Mouse (Mus musculus) liver (tissue): ENCODE results near the gene Memo1.

Experiments
- DNase-seq: peaks from one replicate; pipeline ENCODE4 v3.0.0-alpha.2; 2020; ENCODE audit warnings: mixed read lengths

Gene Memo1

DNA sequence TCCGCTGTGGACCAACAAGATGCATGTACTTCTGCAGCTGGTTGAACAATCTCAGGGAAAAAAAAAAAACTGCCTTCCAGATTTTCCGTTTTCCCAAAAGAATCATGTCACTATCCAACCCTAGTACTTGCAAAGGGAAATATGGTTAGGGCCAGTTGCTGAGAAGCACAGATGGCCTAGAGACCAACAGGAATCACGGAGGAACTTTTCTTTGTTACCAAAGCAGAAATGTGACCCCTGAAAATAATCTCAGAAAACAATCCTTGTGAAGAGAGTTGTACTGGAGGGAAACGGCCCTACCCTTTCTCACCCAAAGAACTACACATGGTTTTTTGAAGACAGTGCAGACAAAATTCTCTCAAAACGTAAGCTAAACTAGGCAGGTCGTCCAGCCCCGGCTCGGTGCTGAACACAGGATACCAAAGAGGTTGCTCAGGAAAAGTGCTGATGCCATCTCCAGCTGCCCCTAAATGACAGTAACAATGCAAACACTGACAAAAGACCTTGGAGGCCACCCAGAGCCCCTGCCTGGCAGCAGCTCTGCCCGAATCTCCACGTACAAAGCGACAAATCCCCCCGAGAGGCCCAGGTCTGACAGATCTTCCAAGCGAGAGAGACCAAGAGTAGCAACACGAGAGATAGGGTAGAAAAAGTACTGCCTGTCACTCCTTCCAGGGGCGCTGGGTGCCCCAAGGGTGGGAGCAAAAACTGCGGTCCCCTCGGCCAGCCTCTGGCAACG lies 1.5 kb downstream of the Memo1 start:
- DNase-seq = peak; percentile 50

DNA sequence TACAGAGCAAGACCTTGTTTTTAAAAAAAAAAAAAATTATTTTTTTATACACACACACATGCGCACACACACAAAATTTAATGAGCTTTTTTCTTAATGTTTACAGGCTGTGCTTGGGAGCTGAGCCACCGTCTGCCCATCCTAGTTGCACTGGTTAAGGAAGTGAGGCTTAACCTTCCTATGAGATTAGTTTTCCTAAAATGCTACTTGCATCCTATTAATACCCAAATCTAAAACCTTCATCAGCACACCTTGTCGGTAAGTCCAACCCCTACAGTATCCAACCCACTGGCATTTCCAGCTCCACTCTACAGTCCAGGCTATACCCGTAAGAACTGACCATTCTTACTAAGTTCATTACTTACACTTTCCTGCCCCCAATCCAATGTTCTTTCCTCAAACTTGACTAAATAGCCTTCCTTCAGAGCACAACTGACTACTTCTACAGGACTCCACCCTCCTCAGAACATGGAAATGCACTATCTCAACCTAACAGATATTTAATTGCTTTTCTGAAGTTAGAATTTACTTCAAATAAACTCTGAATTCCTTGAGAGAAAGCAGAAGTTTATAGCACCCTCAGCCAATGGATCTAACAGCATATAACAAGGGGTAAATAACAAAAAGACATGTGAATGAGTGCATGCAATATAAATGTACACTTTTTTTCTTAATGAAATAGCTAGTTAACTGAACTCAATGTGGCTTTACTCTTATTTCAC lies 3.5 kb downstream of the Memo1 start:
- DNase-seq = no peak

DNA sequence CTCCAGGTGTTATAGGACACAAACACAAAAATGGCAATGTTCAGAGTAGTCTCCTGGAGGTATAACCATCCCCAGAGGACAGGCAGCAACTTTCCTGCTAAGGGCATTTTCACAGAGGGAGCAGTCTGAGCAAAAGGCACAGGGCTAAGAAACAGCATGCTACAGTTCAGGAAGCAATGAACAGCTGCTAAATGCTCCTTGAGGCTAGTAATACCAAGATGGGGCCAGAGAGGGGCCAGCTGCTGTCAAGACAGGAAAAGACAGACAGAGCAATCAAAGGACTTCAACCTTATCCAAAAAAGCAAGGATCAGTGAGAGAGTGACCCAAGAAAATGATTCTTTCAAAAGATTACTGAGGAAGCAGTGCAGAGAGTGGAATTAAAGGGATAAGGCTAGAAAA lies 4.5 kb downstream of the Memo1 start:
- no peak for DNase-seq

- DNase-seq = peak; percentile 73
These were observed 5.1 kb downstream of the Memo1 start for GRCm38 (mm10) chr17:74290198-74290597.

GRCm38 (mm10) chr17:74288626-74289025 lies 6.7 kb downstream of the Memo1 start:
- no peak for DNase-seq

GRCm38 (mm10) chr17:74286140-74286730 lies 9.1 kb downstream of the Memo1 start:
- no peak for DNase-seq

DNA sequence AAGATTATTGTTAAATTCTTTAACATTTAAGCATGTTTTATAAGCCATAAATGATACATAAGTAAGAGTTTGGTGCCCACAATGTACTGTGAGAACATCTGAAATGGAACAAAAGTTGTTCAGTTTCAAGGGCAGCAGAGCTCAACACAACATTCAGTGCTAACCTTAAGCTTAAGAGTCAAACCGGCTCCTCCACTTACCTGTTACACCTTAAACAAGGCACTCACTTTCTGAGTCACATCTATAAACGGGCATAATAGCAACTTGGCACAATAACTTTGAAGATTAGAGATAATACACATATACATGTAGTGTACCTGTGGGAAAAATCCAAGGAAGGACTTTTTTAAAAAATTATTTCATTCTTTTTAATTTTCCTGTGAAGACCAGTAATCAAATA lies 9.6 kb downstream of the Memo1 start:
- DNase-seq = no peak

DNA sequence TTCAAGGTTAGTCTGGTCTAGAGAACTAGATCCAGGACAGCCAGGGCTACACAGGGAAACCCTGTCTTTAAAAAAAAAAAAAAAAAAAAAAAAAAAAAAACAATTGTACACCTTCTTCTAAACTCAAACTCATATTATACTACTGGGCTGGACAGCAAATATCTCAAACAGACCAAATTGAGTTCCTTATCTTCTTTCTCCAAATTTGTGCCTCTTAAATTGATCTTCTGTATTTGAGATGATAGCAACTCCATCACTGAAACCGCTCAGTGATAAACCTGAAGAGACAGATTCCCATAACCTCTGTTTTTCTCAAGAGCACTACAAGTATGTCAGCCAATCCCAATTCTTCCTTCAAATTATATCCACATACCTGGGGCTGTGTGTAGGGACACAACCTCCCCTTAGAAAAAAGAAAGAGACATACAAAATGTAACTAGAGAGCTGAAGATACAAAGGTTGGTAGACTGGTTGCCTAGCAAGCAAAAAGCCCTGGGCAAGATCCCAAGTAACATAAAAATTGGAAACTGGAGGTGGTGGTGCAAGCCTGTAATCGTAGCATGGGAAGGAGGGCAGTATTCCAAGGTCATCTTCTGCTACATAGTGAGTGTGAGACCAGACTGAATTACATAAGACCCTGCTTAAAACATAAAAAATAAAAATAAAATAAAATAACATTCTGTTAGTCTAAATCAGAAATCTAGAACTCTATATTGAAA lies 10.8 kb downstream of the Memo1 start:
- no peak for DNase-seq

GRCm38 (mm10) chr17:74282024-74282423 lies 13.3 kb downstream of the Memo1 start:
- no peak for DNase-seq

DNA sequence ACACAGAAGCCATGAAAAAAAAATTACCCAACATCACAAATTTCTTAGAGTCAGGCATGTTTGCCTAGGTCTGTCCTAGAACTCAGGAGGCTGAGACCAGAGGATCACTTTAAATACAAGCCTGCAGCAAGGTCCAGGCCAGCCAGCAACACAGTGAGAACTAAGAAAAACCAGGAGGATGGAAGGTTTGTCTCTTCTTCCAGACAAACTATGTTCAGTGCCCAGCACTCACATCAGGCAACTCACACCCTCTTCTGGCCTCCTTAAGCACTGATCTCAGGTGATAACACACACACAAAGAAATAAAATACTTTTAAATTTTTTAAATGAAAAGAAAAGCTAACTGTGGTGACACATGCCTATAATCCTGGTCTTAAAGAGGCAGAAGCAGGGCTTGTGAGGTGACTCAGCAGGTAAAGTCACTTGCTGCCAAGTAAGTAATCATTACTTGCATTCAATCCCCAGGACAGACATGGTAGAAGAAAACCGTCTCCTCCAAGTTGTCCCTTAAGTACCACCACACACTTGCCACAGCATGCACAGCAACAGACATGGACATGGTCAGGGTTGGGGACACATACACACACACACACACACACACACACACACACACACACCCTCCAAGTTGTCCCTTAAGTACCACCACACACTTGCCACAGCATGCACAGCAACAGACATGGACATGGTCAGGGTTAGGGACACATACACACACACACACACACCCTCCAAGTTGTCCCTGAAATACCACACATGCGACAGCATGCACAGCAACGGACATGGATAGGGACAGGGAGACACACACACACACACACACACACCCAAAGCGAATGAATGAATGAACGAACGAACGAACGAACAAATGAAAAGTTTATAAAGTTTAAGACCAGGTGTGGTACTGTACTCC lies 16.1 kb downstream of the Memo1 start:
- DNase-seq = no peak

DNA sequence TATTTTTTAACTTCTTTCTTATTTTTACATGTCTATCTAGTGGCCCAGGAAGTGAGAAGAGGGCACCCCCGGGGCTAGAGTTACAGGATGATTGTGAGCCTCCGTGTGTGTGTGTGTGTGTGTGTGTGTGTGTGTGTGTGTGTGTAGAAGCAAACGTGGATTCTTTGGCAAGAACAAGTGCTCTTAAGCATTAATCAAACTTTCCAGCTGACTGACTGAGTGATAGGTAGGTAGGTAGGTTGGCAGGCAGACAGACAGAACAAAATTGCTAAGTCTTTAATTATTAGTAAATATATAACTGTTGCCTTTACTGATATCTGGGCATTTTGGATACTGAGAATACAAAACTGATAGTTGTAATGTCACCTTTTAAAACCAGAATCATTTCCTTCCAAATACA lies 20.9 kb downstream of the Memo1 start:
- no peak for DNase-seq

DNA sequence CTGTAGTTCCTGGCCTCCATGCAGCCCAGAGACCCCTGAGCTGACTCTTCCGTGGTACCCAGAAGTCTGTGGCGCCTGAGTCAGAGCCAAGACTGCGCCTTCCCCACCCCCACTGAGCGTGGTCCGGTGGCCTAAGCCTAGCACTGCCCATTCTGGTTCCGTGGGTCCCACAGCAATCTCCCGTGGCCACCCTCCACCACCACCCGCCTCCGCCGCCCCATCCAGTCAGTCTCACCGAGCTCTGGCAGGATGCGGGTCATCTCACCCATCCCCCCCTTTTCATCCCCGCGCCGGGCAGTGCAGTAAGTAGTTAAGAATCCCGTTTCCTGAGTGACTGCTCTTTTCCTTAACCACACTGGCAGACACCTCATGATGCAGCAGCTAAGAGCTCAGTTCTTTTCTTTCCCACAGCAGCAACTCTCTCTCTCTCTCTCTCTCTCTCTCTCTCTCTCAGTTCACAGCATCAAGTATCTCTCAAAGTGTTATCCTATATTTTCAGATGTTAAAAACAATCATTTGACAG lies 22.6 kb downstream of the Memo1 start:
- DNase-seq = peak; percentile 23

- no peak for DNase-seq
These were observed 23.6 kb downstream of the Memo1 start for GRCm38 (mm10) chr17:74271541-74272268.

DNA sequence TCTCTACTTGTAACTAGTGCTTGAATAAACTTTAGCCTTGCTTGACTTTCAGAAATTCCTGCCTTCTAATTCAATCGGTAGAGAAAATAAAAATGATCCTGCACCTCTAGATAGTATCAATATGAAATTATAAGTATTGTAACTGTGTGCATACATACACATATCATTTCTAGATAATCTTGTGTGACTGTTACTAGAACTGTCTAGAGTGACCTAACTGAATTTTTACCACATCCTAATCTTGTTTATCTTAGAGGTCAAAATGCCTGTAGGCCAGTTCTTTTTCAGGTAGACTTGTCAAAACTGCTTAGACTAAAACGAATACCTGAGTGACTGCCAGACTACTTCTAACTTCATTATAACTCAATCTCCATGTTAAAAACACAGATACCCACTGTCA lies 25.1 kb downstream of the Memo1 start:
- no peak for DNase-seq

DNA sequence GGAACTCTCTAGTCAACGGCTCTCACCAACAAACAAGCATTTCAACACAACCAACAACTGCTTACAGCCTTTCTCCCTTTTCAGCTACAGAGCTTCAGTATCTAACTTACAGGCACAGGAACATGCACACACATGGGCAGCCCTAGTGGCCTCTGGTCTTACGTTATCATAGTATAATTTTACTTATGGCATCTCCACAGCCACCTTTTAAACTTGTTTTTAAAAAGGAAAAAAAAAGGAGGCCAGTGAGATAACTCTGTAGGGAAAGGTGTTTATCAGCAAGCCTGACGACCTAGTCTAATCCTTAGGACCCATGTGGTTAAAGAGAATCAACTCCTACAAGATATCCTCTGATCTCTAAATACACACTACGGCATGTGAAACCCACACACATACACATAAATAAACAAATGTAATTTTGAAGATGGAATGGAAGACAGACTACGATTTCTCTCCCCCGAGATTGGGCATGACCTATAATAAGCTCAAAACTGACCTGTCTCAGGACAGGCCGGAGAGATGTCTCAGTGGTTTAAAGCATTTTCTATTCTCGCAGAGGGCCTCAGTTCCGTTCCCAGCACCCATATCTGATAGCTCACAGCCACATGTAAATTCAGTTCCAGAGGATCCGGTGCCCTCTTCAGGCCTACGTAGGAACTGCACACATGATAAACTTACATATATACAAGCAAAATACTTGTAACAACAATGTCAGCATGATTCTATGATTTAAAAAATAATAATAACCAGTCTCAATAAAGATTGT lies 27.7 kb downstream of the Memo1 start:
- peak; percentile 64 for DNase-seq

- no peak for DNase-seq
These were observed 29.7 kb downstream of the Memo1 start for GRCm38 (mm10) chr17:74265636-74266035.

DNA sequence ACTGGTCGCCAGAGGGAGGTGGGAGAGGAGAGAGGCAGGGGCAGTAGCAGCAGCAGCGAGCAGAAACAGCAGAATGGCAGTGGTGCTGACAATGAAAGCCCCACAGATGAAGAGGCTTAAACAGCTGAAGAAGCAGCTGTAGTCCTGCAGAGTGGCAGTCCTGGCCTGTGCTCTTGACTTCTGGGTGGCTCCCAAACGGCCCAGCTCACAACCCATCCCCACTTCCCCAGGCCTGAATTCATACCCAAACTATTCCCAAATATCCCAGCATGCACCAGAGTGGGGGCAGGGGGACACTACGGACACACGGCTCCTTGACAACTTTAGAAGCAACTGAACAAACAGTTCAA lies 30.2 kb downstream of the Memo1 start:
- peak; percentile 11 for DNase-seq

- no peak for DNase-seq
These were observed 30.8 kb downstream of the Memo1 start for GRCm38 (mm10) chr17:74264333-74265155.

- DNase-seq = no peak
These were observed 32.9 kb downstream of the Memo1 start for GRCm38 (mm10) chr17:74262415-74262814.

- DNase-seq = no peak
These were observed 50.0 kb downstream of the Memo1 start for GRCm38 (mm10) chr17:74245284-74245683.
